Mouse (Mus musculus) CH12.LX (cell line): ENCODE results near the gene Palm2. TPM values are rescaled to one million over a fixed set of nuclear protein-coding genes. Genes with fewer than 3 reads are reported as not detected.

Experiments used
- DNase-seq: peaks from one replicate; pipeline ENCODE4 v3.0.0-alpha.2; 2013; ENCODE audit errors: extremely low read depth
- H3K27ac ChIP-seq: 2 replicates; pipeline ENCODE4 v1.5.1; 2012; ENCODE audit warnings: low read depth, mild to moderate bottlenecking, control low read depth, moderate library complexity; ENCODE audit not compliant: insufficient read depth
- H3K27me3 ChIP-seq: replicated peaks from 2 replicates; pipeline ENCODE3; 2012; ENCODE audit warnings: inconsistent platforms
- H3K36me3 ChIP-seq, 2 experiments: replicated peaks in 1 of 2; 2 replicates each; pipeline versions ENCODE3 to v1.6.1; 2012; ENCODE audit warnings: inconsistent platforms in 1 of 2, low read length in 1 of 2, mild to moderate bottlenecking in 1 of 2, mixed read lengths in 1 of 2, moderate library complexity in 1 of 2; ENCODE audit not compliant: control insufficient read depth in 1 of 2, insufficient read depth in 1 of 2
- H3K4me1 ChIP-seq, 2 experiments: 2 replicates each; pipeline ENCODE4 v1.6.1; 2012; ENCODE audit warnings: inconsistent platforms in 1 of 2, moderate library complexity in 1 of 2; ENCODE audit not compliant: insufficient read depth in 2 of 2, control insufficient read depth in 1 of 2
- H3K4me2 ChIP-seq: 2 replicates; pipeline ENCODE4 v1.6.1; 2012; ENCODE audit warnings: low read depth, mild to moderate bottlenecking, control low read depth; ENCODE audit not compliant: poor library complexity, insufficient read depth, severe bottlenecking
- H3K4me3 ChIP-seq, 3 experiments: fragments of 150-350 bp in 1 of 3; sonication (generic) in 1 of 3; replicated peaks in 1 of 3; 2 replicates each; pipeline versions ENCODE3 to v1.5.1; 2011 to 2012; ENCODE audit warnings: low read depth in 2 of 3, low read length in 2 of 3, mild to moderate bottlenecking in 2 of 3, moderate library complexity in 2 of 3, control low read depth in 1 of 3, improper control_type of control experiment in 1 of 3, inconsistent platforms in 1 of 3, mixed read lengths in 1 of 3; ENCODE audit not compliant: poor library complexity in 1 of 3
- H3K79me2 ChIP-seq: replicated peaks from 2 replicates; pipeline ENCODE4 v1.6.1; 2012; ENCODE audit warnings: mild to moderate bottlenecking, moderate library complexity; ENCODE audit not compliant: control insufficient read depth, poor library complexity, insufficient read depth, severe bottlenecking; ENCODE audit errors: extremely low read depth
- H3K9ac ChIP-seq: 2 replicates; pipeline ENCODE4 v1.6.1; 2012; ENCODE audit warnings: low read depth, mild to moderate bottlenecking, control low read depth, moderate library complexity; ENCODE audit not compliant: insufficient read depth
- H3K9me3 ChIP-seq: replicated peaks from 2 replicates; pipeline ENCODE3; 2012; ENCODE audit warnings: low read length, inconsistent platforms, mixed read lengths
- BHLHE40 ChIP-seq: IDR thresholded peaks from 2 replicates; pipeline ENCODE4 v1.6.1; 2011; ENCODE audit warnings: mild to moderate bottlenecking, low read depth, low read length, improper control_type of control experiment
- CTCF ChIP-seq, 2 experiments: IDR thresholded peaks in 1 of 2; conservative IDR thresholded peaks in 1 of 2; 2 replicates each; pipeline ENCODE4 v1.5.1; 2011 to 2012; ENCODE audit warnings: low read depth in 2 of 2, low read length in 2 of 2, improper control_type of control experiment in 1 of 2, inconsistent platforms in 1 of 2, mild to moderate bottlenecking in 1 of 2, moderate library complexity in 1 of 2
- ELF1 ChIP-seq: IDR thresholded peaks from 2 replicates; pipeline ENCODE4 v1.6.1; 2014; ENCODE audit warnings: low read depth, mild to moderate bottlenecking, inconsistent platforms, low read length, improper control_type of control experiment
- ETS1 ChIP-seq: conservative IDR thresholded peaks from 2 replicates; pipeline ENCODE4 v1.6.1; 2012; ENCODE audit warnings: low read depth, mild to moderate bottlenecking, inconsistent platforms, low read length, improper control_type of control experiment, moderate library complexity
- JUN ChIP-seq: IDR thresholded peaks from 2 replicates; pipeline ENCODE4 v1.6.1; 2011; ENCODE audit warnings: low read depth, mild to moderate bottlenecking, low read length, improper control_type of control experiment, moderate library complexity; ENCODE audit not compliant: insufficient read depth
- KAT2A ChIP-seq: IDR thresholded peaks from 2 replicates; pipeline ENCODE4 v1.6.1; 2012; ENCODE audit warnings: low read length, improper control_type of control experiment, inconsistent platforms; ENCODE audit not compliant: insufficient replicate concordance
- MAX ChIP-seq: IDR thresholded peaks from 2 replicates; pipeline ENCODE4 v1.6.1; 2011; ENCODE audit warnings: low read length, improper control_type of control experiment
- MAZ ChIP-seq: IDR thresholded peaks from 2 replicates; pipeline ENCODE4 v1.6.1; 2012; ENCODE audit warnings: low read depth, mild to moderate bottlenecking, inconsistent platforms, low read length, improper control_type of control experiment, moderate library complexity
- MXI1 ChIP-seq: IDR thresholded peaks from 2 replicates; pipeline ENCODE4 v1.6.1; 2011; ENCODE audit warnings: mild to moderate bottlenecking, low read depth, low read length, improper control_type of control experiment
- NELFE ChIP-seq: IDR thresholded peaks from 2 replicates; pipeline ENCODE4 v1.6.1; 2011; ENCODE audit warnings: low read depth, low read length, improper control_type of control experiment
- NRF1 ChIP-seq: IDR thresholded peaks from 2 replicates; pipeline ENCODE4 v1.6.1; 2014; ENCODE audit warnings: low read depth, mild to moderate bottlenecking, inconsistent platforms, low read length, improper control_type of control experiment, moderate library complexity
- POLR2AphosphoS2 ChIP-seq: IDR thresholded peaks from 2 replicates; pipeline ENCODE4 v1.6.1; 2011; ENCODE audit warnings: low read depth, low read length, improper control_type of control experiment
- RAD21 ChIP-seq: IDR thresholded peaks from 2 replicates; pipeline ENCODE4 v1.6.1; 2011; ENCODE audit warnings: low read depth, mild to moderate bottlenecking, low read length, improper control_type of control experiment, moderate library complexity
- RCOR1 ChIP-seq: conservative IDR thresholded peaks from 2 replicates; pipeline ENCODE4 v1.6.1; 2012; ENCODE audit warnings: low read depth, mild to moderate bottlenecking, inconsistent platforms, low read length, improper control_type of control experiment
- USF2 ChIP-seq: conservative IDR thresholded peaks from 2 replicates; pipeline ENCODE4 v1.6.1; 2011; ENCODE audit warnings: low read depth, low read length, improper control_type of control experiment
- ZC3H11A ChIP-seq: IDR thresholded peaks from 2 replicates; pipeline ENCODE4 v1.6.1; 2012; ENCODE audit warnings: low read depth, mild to moderate bottlenecking, inconsistent platforms, low read length, improper control_type of control experiment
- ZMIZ1 ChIP-seq: IDR thresholded peaks from 2 replicates; pipeline ENCODE4 v1.6.1; 2012; ENCODE audit warnings: low read depth, mild to moderate bottlenecking, inconsistent platforms, low read length, improper control_type of control experiment
- ZNF384 ChIP-seq: IDR thresholded peaks from 2 replicates; pipeline ENCODE4 v1.6.1; 2012; ENCODE audit warnings: low read depth, low read length, improper control_type of control experiment, inconsistent platforms
- dilution Hi-C: fragments of 300-500 bp; cut with MboI; formaldehyde crosslinking; loops from 2 replicates; pipeline ENCODE4 v1.14.3; 2020; ENCODE audit warnings: low sequenced_read_pairs; ENCODE audit not compliant: extremely low pct_unique_long_range_greater_than_20kb, extremely low pct_ligation_motif_present
- in situ Hi-C: fragments of 300-500 bp; cut with MboI; formaldehyde crosslinking; loops from 3 replicates; pipeline ENCODE4 v1.14.3; 2019; ENCODE audit warnings: low sequenced_read_pairs, low pct_ligation_motif_present, low pct_unique_long_range_greater_than_20kb, mixed read lengths
- polyA plus RNA-seq: library from polyadenylated mRNA; unstranded; fragments of >175 nt; gene quantifications from 2 replicates; pipeline ENCODE4 v1.2.1, GENCODE M21; 2012; ENCODE audit warnings: low read depth; ENCODE audit not compliant: insufficient read length
- total RNA-seq, 2 experiments: library from RNA; depleted of rRNA; stranded (reverse); fragments of 300-350 nt in 1 of 2; fragments of >200 nt in 1 of 2; gene quantifications; 2 replicates each; pipeline ENCODE4 v1.2.3; 2012 to 2014

The Palm2 gene
- total and polyA plus RNA-seq, 3 experiments = not detected

DNA sequence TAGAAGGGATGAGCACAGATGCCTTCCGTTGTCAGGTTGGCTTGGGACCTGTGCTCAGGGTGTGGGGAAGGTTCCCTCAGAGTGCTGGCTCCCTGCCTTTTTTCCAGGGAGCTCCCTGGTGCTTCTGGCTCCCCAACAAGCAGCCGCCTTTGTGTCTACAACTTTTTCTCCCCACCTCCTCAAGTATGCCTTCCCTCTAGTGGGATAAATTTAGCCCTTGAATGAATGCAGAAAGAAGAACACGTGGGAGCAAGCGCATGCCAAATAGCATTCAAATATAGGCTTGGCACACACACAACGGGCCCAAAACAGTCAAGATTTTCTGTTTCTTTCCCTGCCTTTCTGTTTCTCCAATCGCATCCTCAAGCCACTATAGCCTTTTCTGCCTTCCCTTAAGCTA, 127.0 kb downstream of the Palm2 start:
- no peak overlapping the region for H3K9ac ChIP-seq
- H3K79me2 ChIP-seq = no peaks in the 10 kb centered on the region
- no peak overlapping the region for H3K4me2 ChIP-seq
- TF ChIP-seq KAT2A (no peak), ELF1 (no peak), MAZ (no peak), NRF1 (no peak), POLR2AphosphoS2 (no peak), MXI1 (no peak), NELFE (no peak), MAX (no peak), USF2 (no peak), BHLHE40 (no peak), RAD21 (no peak), CTCF (conservative IDR thresholded peaks at IDR 0.05 in 1 of 2, IDR thresholded peaks at IDR 0.05 in 1 of 2; ENCODE audit: low read depth in 2 of 2, low read length in 2 of 2) (no peak), RCOR1 (no peak), JUN (no peak), ETS1 (no peak), ZMIZ1 (no peak), ZC3H11A (no peak)
- in situ Hi-C loops (no loop called here), dilution Hi-C loops (no loop called here)
- no peaks in the 10 kb centered on the region for H3K36me3 ChIP-seq
- no peaks in the 10 kb centered on the region for H3K27me3 ChIP-seq
- no peak for DNase-seq
- H3K4me1 ChIP-seq = 0 out of 4 replicates have a peak, but pooled peaks cover 0 to 4% of the 10 kb centered on the region in 2 experiments
- H3K9me3 ChIP-seq = no peaks in the 10 kb centered on the region
- no peak overlapping the region for H3K4me3 ChIP-seq
- H3K27ac ChIP-seq = no peak overlapping the region

DNA sequence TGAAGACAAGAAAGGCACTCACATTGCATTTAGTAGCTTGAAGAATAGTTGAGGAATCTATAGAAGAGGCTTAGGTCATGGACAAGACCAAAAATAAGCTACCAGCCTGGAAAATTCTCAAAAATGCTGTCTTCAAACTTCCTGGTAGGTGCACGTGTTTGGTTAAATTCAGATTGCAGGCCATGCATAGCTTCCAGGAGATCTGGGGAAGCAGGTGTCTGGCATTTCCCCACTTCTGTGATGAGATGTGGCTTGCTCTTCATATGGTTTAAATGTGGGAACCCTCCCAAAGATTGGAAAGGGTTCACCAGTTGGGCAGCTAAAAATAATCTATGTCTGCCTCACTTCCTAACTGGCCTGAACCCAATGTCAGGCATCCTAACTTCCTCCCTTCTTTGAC, 131.2 kb downstream of the Palm2 start:
- no peaks in the 10 kb centered on the region for H3K9me3 ChIP-seq
- no peak overlapping the region for H3K9ac ChIP-seq
- H3K79me2 ChIP-seq = no peaks in the 10 kb centered on the region
- H3K36me3 ChIP-seq = no peaks in the 10 kb centered on the region
- 0 out of 4 replicates have a peak, but pooled peaks cover 0 to 4% of the 10 kb centered on the region in 2 experiments for H3K4me1 ChIP-seq
- DNase-seq = no peak
- dilution Hi-C loops = no loop called here
- H3K4me2 ChIP-seq = no peak overlapping the region
- in situ Hi-C loops = no loop called here
- H3K27me3 ChIP-seq = no peaks in the 10 kb centered on the region
- no peak overlapping the region for H3K4me3 ChIP-seq
- TF ChIP-seq ZNF384 = no peak
- no peak for TF ChIP-seq KAT2A
- TF ChIP-seq JUN = no peak
- H3K27ac ChIP-seq = no peak overlapping the region
